Mouse (Mus musculus): ENCODE results near the gene Gnl1. TPM values are rescaled to one million over a fixed set of nuclear protein-coding genes. Genes with fewer than 3 reads are reported as not detected.
A peak's percentile ranks its signal among the peaks of the same experiment; 100 is the strongest.
"Not testable (repeated sequence)": the region's sequence is repeated elsewhere in the genome, so short reads cannot be mapped to it uniquely, and the experiment has no call there.

The Gnl1 gene
- total RNA-seq, 1 experiment from 2014 or later, result 44.8 TPM

GRCm38 (mm10) chr17:36021309-36021708, 41.7 kb downstream of the Gnl1 start:
- ATAC-seq (replicated peaks; ENCODE audit: insufficient number of reproducible peaks, low FRiP score, low TSS enrichment, poor library complexity, severe bottlenecking), result no peak

GRCm38 (mm10) chr17:36022098-36022497, 42.4 kb downstream of the Gnl1 start:
- no peak for ATAC-seq (replicated peaks; ENCODE audit: insufficient number of reproducible peaks, low FRiP score, low TSS enrichment, poor library complexity, severe bottlenecking)

- no peak for ATAC-seq (replicated peaks; ENCODE audit: insufficient number of reproducible peaks, low FRiP score, low TSS enrichment, poor library complexity, severe bottlenecking)
Measured at GRCm38 (mm10) chr17:36022922-36023321, 43.3 kb downstream of the Gnl1 start.

GRCm38 (mm10) chr17:36023710-36024654, 44.3 kb downstream of the Gnl1 start:
- ATAC-seq (replicated peaks; ENCODE audit: insufficient number of reproducible peaks, low FRiP score, low TSS enrichment, poor library complexity, severe bottlenecking), result peak; percentile 32; the same call in 1 of the 2 replicates

- ATAC-seq (replicated peaks; ENCODE audit: insufficient number of reproducible peaks, low FRiP score, low TSS enrichment, poor library complexity, severe bottlenecking), result no peak
Measured at GRCm38 (mm10) chr17:36025197-36025596, 45.5 kb downstream of the Gnl1 start.

GRCm38 (mm10) chr17:36025901-36026300, 46.2 kb downstream of the Gnl1 start:
- no peak for ATAC-seq (replicated peaks; ENCODE audit: insufficient number of reproducible peaks, low FRiP score, low TSS enrichment, poor library complexity, severe bottlenecking)

GRCm38 (mm10) chr17:36027663-36028062, 48.0 kb downstream of the Gnl1 start:
- ATAC-seq (replicated peaks; ENCODE audit: insufficient number of reproducible peaks, low FRiP score, low TSS enrichment, poor library complexity, severe bottlenecking), result no peak

- no peak for ATAC-seq (replicated peaks; ENCODE audit: insufficient number of reproducible peaks, low FRiP score, low TSS enrichment, poor library complexity, severe bottlenecking)
Measured at GRCm38 (mm10) chr17:36028879-36029619, 49.4 kb downstream of the Gnl1 start.

GRCm38 (mm10) chr17:36030046-36030702, 50.5 kb downstream of the Gnl1 start:
- not testable (repeated sequence) for ATAC-seq (replicated peaks; ENCODE audit: insufficient number of reproducible peaks, low FRiP score, low TSS enrichment, poor library complexity, severe bottlenecking)

GRCm38 (mm10) chr17:36030703-36031582, 51.3 kb downstream of the Gnl1 start:
- ATAC-seq (replicated peaks; ENCODE audit: insufficient number of reproducible peaks, low FRiP score, low TSS enrichment, poor library complexity, severe bottlenecking), result not testable (repeated sequence)

GRCm38 (mm10) chr17:36031583-36032331, 52.1 kb downstream of the Gnl1 start:
- ATAC-seq (replicated peaks; ENCODE audit: insufficient number of reproducible peaks, low FRiP score, low TSS enrichment, poor library complexity, severe bottlenecking), result peak; percentile 77

- peak; percentile 89 for ATAC-seq (replicated peaks; ENCODE audit: insufficient number of reproducible peaks, low FRiP score, low TSS enrichment, poor library complexity, severe bottlenecking)
Measured at GRCm38 (mm10) chr17:36032351-36032875, 52.8 kb downstream of the Gnl1 start, which contains the start of gene H2-T23. H2-T23 (minus strand) TSS chr17:36032855.

GRCm38 (mm10) chr17:36034524-36034923, 54.9 kb downstream of the Gnl1 start:
- ATAC-seq (replicated peaks; ENCODE audit: insufficient number of reproducible peaks, low FRiP score, low TSS enrichment, poor library complexity, severe bottlenecking), result not testable (repeated sequence)

GRCm38 (mm10) chr17:36035010-36035638, 55.5 kb downstream of the Gnl1 start:
- peak; percentile 60 for ATAC-seq (replicated peaks; ENCODE audit: insufficient number of reproducible peaks, low FRiP score, low TSS enrichment, poor library complexity, severe bottlenecking)

- ATAC-seq (replicated peaks; ENCODE audit: insufficient number of reproducible peaks, low FRiP score, low TSS enrichment, poor library complexity, severe bottlenecking), result not testable (repeated sequence)
Measured at GRCm38 (mm10) chr17:36036126-36036525, 56.5 kb downstream of the Gnl1 start.
